Mouse (Mus musculus): Measurements from ENCODE around the gene Mfap3l.

The Mfap3l gene

GRCm38 (mm10) chr8:60632250-60632932, at the start of gene Mfap3l:
Mfap3l (plus strand) TSS chr8:60632827.
- peak; percentile 99 for DNase-seq

GRCm38 (mm10) chr8:60583369-60583768, 49.3 kb upstream of the Mfap3l start:
- DNase-seq = no peak

DNA sequence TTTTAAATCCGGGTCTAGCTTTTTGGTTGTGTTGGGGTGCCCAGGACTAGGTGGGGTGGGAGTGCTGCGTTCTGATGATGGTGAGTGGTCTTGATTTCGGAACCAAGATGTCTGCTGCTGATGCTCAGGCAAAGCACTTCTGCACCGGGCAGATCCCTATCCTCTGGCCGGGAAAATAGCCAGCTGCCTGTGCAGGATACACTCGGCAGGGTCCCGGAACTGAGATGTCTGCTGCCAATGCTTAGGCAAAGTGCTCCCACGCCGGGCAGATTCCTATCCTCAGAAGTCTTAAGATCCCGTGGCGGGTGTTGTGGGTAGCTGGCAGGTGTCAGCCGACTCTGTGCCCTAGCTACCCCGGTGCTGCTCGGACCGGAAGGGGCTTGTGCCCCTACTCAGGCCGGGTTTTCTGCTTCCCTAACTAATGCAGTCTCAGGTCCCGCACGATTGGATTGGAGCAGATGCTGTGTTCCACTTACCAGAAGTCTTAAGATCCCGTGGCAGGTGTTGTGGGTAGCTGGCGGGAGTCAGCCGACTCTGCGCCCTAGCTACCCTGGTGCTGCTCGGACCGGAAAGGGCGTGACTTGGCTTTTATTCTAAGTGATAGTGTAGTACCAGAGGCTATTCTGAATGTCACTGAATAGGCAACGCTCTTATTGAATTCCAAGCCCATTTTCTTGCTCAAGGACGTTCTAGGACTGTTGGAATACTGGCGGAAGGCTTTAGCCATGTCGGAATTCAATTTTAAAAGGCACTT, 41.1 kb upstream of the Mfap3l start:
- DNase-seq = peak; percentile 77

- DNase-seq = peak; percentile 54
Measured at GRCm38 (mm10) chr8:60594761-60595160, 37.9 kb upstream of the Mfap3l start.

- peak; percentile 2 for DNase-seq
Measured at GRCm38 (mm10) chr8:60611580-60612111, 21.0 kb upstream of the Mfap3l start.

DNA sequence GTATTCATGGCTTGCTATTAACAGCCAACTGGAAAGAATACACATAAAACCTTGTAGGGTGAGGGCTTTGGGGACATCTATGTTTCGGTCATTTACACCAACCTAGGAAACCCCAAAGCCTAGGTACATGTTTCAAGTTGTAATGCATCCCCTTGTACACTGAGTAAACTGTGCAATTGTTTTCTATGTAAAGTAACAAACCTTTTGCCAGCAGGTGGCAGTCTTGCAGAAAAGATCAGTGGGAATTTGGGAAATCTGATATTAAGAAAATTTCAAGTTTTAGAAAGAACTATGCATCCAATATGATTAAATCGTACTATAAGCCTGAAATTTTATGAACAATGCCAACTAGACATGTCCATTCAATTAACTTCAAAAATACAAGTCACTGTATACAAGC, 15.7 kb upstream of the Mfap3l start:
- DNase-seq = no peak

GRCm38 (mm10) chr8:60621561-60621960, 11.1 kb upstream of the Mfap3l start:
- DNase-seq = peak; percentile 59

DNA sequence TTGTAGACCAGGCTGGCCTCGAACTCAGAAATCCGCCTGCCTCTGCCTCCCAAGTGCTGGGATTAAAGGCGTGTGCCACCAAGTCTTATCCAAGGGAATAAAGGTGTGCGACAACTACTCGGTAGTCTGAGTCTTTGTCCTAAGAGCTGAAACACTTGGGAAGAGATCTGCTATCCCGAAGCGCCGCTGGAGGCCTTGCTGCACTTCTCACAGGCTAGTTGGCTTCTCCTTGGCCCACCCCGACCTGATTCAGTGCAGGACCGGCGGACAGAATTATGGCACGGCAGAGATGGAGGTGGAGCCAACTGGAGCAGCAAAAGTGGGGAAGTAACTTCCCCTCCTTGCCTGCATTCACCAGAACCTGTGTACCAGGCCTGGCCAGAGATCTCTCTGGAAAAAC, 10.6 kb upstream of the Mfap3l start:
- peak; percentile 56 for DNase-seq

DNA sequence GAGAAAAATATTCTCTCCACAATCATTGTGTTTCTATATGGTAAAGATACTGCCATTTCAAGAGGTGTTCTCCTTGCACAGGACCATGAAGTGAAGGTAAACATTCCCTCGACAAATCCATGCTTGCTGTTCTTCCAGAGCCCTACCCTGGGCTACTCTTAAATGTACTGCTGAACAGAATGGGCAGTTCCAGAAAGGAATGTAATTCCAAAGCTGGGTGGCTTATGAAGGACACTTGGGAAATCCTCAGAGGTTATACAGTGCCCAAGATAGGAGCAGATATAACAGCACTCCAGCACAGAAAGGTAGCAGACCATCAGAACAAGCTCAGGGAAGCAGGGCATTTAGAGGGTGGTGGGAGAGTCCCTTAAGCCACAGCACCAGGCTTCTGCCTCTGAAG, 9.2 kb upstream of the Mfap3l start:
- peak; percentile 48 for DNase-seq

GRCm38 (mm10) chr8:60624722-60625121, 7.9 kb upstream of the Mfap3l start:
- no peak for DNase-seq

DNA sequence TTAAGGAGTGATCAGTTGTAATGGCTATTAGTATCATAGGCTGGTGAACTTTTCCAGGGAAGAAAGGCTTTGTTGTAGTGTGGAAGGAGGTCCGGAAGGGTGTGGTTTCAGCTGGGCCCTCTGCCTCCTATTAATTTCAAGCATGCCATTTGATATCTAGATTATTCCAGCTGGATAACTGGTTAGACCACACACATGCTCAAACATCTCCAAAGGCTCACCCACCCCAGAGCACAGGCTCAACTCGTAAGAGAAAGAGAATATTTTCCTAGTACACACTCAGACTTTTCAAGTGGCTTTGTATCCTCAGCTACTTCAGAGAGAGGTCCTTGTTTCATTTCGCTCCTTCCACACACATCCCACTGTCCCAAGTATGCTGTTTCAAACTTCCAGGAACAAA, 4.7 kb upstream of the Mfap3l start:
- peak; percentile 57 for DNase-seq

DNA sequence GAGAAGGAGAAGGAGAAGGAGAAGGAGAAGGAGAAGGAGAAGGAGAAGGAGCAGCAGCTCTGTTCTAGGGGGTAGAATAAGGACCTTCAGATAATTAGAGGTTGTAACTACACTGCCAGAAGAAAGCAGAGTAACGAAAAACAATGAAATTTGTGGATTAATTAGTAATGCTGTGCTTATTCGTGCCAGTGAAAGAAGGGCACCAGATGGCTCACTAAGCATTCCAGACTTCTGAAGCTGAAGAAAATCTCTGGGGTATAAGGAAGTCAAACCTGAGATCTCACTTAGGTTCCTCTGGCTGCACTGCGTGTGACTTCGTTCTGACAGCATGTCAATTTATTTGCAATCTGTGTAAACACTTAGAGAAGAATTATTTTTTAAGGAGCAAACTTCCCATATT, 3.6 kb upstream of the Mfap3l start:
- DNase-seq = no peak

DNA sequence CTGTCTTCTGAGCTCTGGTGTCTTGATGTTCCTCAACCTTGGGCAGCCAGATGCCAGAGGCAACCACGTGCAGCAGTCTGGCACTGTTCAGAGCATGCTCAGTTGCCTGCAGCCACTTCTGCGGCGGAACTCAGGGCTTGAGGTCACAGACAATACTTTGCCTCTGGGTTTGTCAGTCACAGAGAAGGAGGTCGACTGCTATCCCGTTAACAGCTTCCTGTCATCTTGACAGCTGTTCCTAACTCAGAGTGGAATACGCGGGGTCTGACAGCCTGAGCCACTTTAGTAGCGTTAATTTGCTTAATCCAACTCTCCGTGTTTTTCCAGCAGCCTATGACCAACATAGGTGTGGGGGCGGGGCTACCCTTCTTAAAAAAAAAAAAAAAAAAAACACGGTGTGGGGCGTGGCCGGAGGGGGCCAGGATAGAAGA, 1.1 kb upstream of the Mfap3l start:
- DNase-seq = peak; percentile 98

GRCm38 (mm10) chr8:60632933-60633655, 467 bp downstream of the Mfap3l start:
- no peak for DNase-seq

DNA sequence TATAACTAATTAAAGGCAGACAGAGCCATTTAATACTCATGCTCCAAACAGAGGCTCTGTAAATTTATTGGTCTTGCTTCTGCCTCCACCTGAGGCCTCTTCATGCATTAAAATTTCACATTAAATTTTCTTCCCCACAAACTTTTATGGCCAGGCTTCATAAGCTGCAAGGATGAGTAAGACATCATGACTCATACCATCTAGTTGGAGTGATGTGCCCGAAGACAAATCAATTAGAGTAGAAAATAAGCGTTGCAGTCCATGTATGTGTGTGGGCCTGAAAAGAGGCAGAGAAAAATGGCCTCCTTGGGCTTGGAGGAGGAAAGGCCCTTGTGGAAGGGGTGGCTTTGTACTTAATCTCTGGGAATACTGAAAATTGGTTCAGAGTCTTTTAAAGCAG, 2.3 kb downstream of the Mfap3l start:
- peak; percentile 29 for DNase-seq

DNA sequence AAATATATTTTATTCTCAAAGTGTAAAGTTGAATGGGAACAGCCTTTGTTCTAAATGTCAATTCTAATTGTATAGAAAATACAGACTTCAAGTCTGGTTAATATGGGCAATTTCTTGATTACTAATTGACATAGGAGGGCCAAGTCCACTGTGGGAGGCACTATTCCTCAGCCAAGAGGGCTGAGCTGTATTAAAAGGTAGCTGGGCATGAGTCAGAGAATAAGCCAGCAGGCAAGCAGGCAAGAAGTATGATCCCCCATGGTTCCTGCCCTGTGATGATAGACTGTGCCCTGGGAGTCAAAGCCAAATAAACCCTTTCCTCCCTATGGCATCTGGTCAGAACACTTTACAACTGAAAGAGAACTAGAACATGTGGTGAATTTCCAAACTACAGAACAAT, 3.2 kb downstream of the Mfap3l start:
- DNase-seq = peak; percentile 27

DNA sequence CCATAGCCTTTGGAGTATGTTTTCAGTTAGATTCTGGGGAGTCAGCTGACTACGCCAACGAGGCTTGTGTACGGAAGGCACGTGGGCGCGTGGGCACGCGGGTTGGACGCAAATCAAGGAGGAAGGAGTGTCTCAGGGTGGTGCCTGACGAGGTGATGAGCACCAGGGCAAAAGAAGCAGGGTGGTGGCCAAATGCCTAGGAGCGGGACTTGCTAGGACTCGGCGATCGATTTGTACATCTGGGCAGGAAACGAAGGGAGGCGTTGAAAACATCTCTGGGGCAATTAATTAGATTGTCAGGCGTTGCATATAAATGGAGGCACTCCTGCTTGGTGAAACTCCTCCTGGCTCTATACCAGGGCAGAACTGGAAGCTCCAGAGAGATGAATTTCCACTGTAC, 7.4 kb downstream of the Mfap3l start:
- DNase-seq = peak; percentile 86

GRCm38 (mm10) chr8:60643416-60644020, 10.9 kb downstream of the Mfap3l start:
- peak; percentile 21 for DNase-seq

GRCm38 (mm10) chr8:60645164-60645563, 12.5 kb downstream of the Mfap3l start:
- no peak for DNase-seq

DNA sequence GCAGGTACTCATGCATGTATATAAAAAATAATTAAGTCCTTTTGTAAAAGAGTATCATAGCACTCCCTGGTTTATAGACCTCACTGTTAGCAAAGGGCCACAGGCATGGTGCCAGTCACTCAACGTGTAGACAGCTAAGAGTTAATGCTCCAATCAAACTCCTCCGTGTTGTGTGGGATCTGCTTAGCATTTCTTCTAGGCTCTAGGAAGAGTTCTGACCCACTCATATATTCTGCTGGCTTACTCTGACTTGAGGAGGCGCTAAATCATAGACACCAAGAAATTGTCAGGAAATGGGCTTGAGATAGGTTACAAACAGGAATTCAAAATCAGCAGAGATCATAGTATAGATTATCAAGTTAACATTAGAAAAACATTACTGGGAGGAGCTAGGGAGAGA, 13.3 kb downstream of the Mfap3l start:
- peak; percentile 68 for DNase-seq

- DNase-seq = no peak
Measured at GRCm38 (mm10) chr8:60647291-60647690, 14.7 kb downstream of the Mfap3l start.

DNA sequence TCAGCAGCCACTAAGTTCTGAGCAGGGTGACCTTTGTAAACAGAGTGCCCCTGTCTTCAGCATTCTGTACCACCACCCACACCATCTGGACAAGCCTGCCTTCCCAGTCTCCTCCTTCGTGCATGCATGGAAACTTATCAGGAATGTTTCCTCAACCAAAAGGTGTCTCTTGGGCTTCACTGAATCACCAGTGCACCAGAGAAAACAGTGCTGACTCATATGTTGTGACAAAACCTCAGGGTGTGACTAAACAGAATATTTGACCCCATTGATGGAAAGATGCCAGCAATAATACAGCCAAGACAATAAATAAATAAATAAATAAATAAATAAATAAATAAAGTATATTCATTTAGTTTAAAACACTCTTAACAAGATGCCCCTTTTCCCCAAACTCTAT, 16.5 kb downstream of the Mfap3l start:
- peak; percentile 82 for DNase-seq

DNA sequence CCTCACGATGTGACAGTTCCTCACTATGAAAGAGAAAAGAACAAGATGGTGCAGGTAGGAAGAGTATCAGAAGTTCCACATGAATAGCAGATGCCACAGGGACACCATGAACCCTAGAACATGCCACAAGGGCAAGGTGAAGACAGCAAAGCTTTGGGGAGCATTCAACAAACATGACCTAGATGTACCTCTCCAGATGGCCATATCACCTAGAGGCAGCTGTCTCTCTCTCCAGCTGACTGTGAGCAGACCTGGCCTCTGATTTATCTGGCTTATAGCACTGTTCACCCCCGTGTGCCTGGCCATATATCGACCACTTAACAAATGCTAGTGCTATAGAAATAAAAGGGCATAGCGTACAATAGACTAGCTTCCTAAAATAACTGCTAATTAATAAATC, 17.5 kb downstream of the Mfap3l start:
- no peak for DNase-seq

All from heart, adult 11 months (tissue).